Mouse (Mus musculus) testis, adult 10 weeks (tissue): ENCODE results near the gene Bbx. TPM values are rescaled to one million over a fixed set of nuclear protein-coding genes. Genes with fewer than 3 reads are reported as not detected.

Experiments
- polyA plus RNA-seq: library from polyadenylated mRNA; stranded (reverse); fragments of 350-450 nt; fragmentation: Illumina TruSeq; extraction: RNeasy Lipid Tissue Mini Kit (QIAGEN cat#74804); gene quantifications from one replicate; pipeline ENCODE4 v1.2.3, GENCODE M21; 2014; ENCODE audit warnings: low read depth, low replicate concordance

The Bbx gene
- 249 TPM for polyA plus RNA-seq

DNA sequence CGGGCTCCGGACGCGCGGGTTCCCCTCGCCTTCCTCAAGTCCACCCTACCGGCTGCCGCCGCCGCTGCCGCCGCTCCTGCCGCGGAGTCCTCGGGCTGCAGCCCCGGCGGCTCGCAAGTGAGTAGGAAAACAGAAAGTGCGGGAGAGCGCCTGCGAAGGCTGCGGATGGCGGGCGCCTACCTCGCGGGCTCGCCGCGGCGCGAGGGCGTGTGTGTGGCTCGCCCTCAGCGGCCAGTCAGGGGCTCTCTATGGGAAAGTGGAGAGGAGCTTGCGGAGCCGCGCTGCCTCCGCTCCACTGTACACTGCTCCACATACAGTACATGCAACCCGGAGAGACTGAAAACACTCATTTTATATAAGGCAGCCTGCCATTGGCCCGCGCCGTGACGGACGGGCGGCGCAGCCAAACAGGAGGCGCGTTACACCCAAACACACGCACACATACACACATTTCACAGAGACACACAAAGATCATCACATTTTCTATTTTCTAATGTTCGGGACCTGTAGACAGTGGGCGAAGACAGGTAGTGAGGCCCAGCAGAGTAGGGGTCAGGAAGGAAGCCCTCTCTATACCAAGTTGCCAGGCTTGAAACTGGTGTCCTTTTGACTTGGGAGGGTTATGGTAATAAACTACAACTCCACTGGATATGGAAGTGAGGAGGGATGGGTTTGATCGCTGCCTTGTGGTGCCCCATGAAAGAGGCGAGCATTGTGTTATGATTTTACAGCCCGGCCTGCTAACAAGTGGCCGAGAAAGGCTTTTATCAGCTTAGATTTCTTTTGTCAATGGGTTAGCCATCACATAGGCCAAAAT lies at the start of gene Bbx:
TSS of gene Bbx (minus strand) at position 329 of the 817 bp plus-strand sequence.

Other genes starting within 250 kb of the Bbx start
- 1,685 TPM for gene Ccdc54, start 158.8 kb upstream of the Bbx start, polyA plus RNA-seq